Mouse (Mus musculus) MEL (cell line): ENCODE data around the gene Rprd1b. TPM values are rescaled to one million over a fixed set of nuclear protein-coding genes. Genes with fewer than 3 reads are reported as not detected.

Source experiments
- DNase-seq: peaks from one replicate; pipeline ENCODE4 v3.0.0; 2011; ENCODE audit warnings: low read depth, low spot score
- H3K27ac ChIP-seq: 2 replicates; pipeline ENCODE4 v1.5.1; 2012; ENCODE audit warnings: low read depth, mild to moderate bottlenecking, control low read depth, low read length, moderate library complexity; ENCODE audit not compliant: control insufficient read depth
- H3K27me3 ChIP-seq, 2 experiments: fragments of 150-350 bp in 1 of 2; sonication (generic) in 1 of 2; 2 replicates each; pipeline ENCODE4 v1.6.1; 2012; ENCODE audit warnings: low read length in 2 of 2, mild to moderate bottlenecking in 2 of 2, improper control_type of control experiment in 1 of 2, moderate library complexity in 1 of 2; ENCODE audit not compliant: insufficient read depth in 2 of 2, control insufficient read depth in 1 of 2
- H3K36me3 ChIP-seq, 2 experiments: 2 replicates each; pipeline ENCODE4 v1.6.1; 2012 to 2014; ENCODE audit warnings: low read length in 2 of 2, improper control_type of control experiment in 1 of 2, inconsistent platforms in 1 of 2, mild to moderate bottlenecking in 1 of 2; ENCODE audit not compliant: insufficient read depth in 2 of 2, control insufficient read depth in 1 of 2
- H3K4me1 ChIP-seq, 2 experiments: fragments of 150-350 bp in 1 of 2; sonication (generic) in 1 of 2; 2 replicates each; pipeline ENCODE4 v1.6.1; 2012; ENCODE audit warnings: low read length in 2 of 2, improper control_type of control experiment in 1 of 2, mild to moderate bottlenecking in 1 of 2; ENCODE audit not compliant: insufficient read depth in 2 of 2, control insufficient read depth in 1 of 2
- H3K4me3 ChIP-seq, 2 experiments: fragments of 150-350 bp in 1 of 2; sonication (generic) in 1 of 2; 2 replicates each; pipeline ENCODE4 v1.5.1; 2012; ENCODE audit warnings: low read depth in 2 of 2, low read length in 2 of 2, mild to moderate bottlenecking in 2 of 2, moderate library complexity in 2 of 2, control low read depth in 1 of 2, improper control_type of control experiment in 1 of 2; ENCODE audit not compliant: control insufficient read depth in 1 of 2, insufficient read depth in 1 of 2
- H3K79me2 ChIP-seq: 2 replicates; pipeline ENCODE4 v1.6.1; 2012; ENCODE audit warnings: mild to moderate bottlenecking, low read length, moderate library complexity; ENCODE audit not compliant: control insufficient read depth, poor library complexity, insufficient read depth
- H3K9ac ChIP-seq: 2 replicates; pipeline ENCODE4 v1.6.1; 2012; ENCODE audit warnings: low read depth, mild to moderate bottlenecking, control low read depth, low read length, moderate library complexity; ENCODE audit not compliant: control insufficient read depth, poor library complexity, severe bottlenecking
- H3K9me3 ChIP-seq: fragments of 150-350 bp; sonication (generic); replicated peaks from 2 replicates; pipeline ENCODE4 v1.6.1; 2012; ENCODE audit warnings: mild to moderate bottlenecking, low read length, improper control_type of control experiment, moderate library complexity; ENCODE audit not compliant: insufficient read depth
- CHD1 ChIP-seq: IDR thresholded peaks from 2 replicates; pipeline ENCODE4 v1.6.1; 2012; ENCODE audit warnings: low read depth, mild to moderate bottlenecking, inconsistent platforms, low read length, improper control_type of control experiment
- CHD2 ChIP-seq: IDR thresholded peaks from 2 replicates; pipeline ENCODE4 v1.6.1; 2011; ENCODE audit warnings: low read length, improper control_type of control experiment
- ELF1 ChIP-seq: IDR thresholded peaks from 2 replicates; pipeline ENCODE4 v1.6.1; 2014; ENCODE audit warnings: low read depth, mild to moderate bottlenecking, inconsistent platforms, low read length, improper control_type of control experiment, moderate library complexity
- EP300 ChIP-seq, 2 experiments: IDR thresholded peaks; 2 replicates each; pipeline ENCODE4 v1.6.1; 2011; ENCODE audit warnings: improper control_type of control experiment in 2 of 2, low read length in 2 of 2, low read depth in 1 of 2, mild to moderate bottlenecking in 1 of 2
- ETS1 ChIP-seq: IDR thresholded peaks from 2 replicates; pipeline ENCODE4 v1.6.1; 2012; ENCODE audit warnings: low read depth, mild to moderate bottlenecking, inconsistent platforms, low read length, improper control_type of control experiment, moderate library complexity
- GABPA ChIP-seq: IDR thresholded peaks from 2 replicates; pipeline ENCODE4 v1.6.1; 2012; ENCODE audit warnings: low read depth, mild to moderate bottlenecking, inconsistent platforms, low read length, improper control_type of control experiment, moderate library complexity
- JUND ChIP-seq: IDR thresholded peaks from 2 replicates; pipeline ENCODE4 v1.6.1; 2011; ENCODE audit warnings: low read depth, mild to moderate bottlenecking, improper control_type of control experiment, low read length
- KAT2A ChIP-seq: conservative IDR thresholded peaks from 2 replicates; pipeline ENCODE4 v1.6.1; 2012; ENCODE audit warnings: low read depth, low read length, improper control_type of control experiment, inconsistent platforms
- MAFK ChIP-seq: IDR thresholded peaks from 2 replicates; pipeline ENCODE4 v1.6.1; 2011; ENCODE audit warnings: low read depth, mild to moderate bottlenecking, low read length, improper control_type of control experiment, borderline replicate concordance
- MAX ChIP-seq: IDR thresholded peaks from 2 replicates; pipeline ENCODE4 v1.6.1; 2011; ENCODE audit warnings: low read length, improper control_type of control experiment
- MAZ ChIP-seq: IDR thresholded peaks from 2 replicates; pipeline ENCODE4 v1.6.1; 2012; ENCODE audit warnings: low read depth, mild to moderate bottlenecking, inconsistent platforms, low read length, improper control_type of control experiment
- MEF2A ChIP-seq: IDR thresholded peaks from 2 replicates; pipeline ENCODE4 v1.6.1; 2014; ENCODE audit warnings: low read depth, mild to moderate bottlenecking, inconsistent platforms, low read length, improper control_type of control experiment; ENCODE audit not compliant: poor library complexity, insufficient replicate concordance, severe bottlenecking; ENCODE audit errors: extremely low read depth
- MXI1 ChIP-seq: IDR thresholded peaks from 2 replicates; pipeline ENCODE4 v1.6.1; 2011; ENCODE audit warnings: mild to moderate bottlenecking, low read depth, low read length, improper control_type of control experiment
- MYB ChIP-seq: IDR thresholded peaks from 2 replicates; pipeline ENCODE4 v1.6.1; 2011; ENCODE audit warnings: mild to moderate bottlenecking, low read depth, low read length, improper control_type of control experiment
- MYC ChIP-seq: IDR thresholded peaks from 2 replicates; pipeline ENCODE4 v1.6.1; 2011; ENCODE audit warnings: low read depth, mild to moderate bottlenecking, low read length, improper control_type of control experiment, moderate library complexity
- POLR2A ChIP-seq, 2 experiments: IDR thresholded peaks; 2 replicates each; pipeline ENCODE4 v1.6.1; 2011 to 2012; ENCODE audit warnings: low read length in 2 of 2, mild to moderate bottlenecking in 2 of 2, control low read depth in 1 of 2, improper control_type of control experiment in 1 of 2, low read depth in 1 of 2, moderate library complexity in 1 of 2; ENCODE audit not compliant: control insufficient read depth in 1 of 2, insufficient read depth in 1 of 2, poor library complexity in 1 of 2
- POLR2AphosphoS2 ChIP-seq: IDR thresholded peaks from 2 replicates; pipeline ENCODE4 v1.6.1; 2011; ENCODE audit warnings: low read length, improper control_type of control experiment
- RAD21 ChIP-seq: IDR thresholded peaks from 2 replicates; pipeline ENCODE4 v1.6.1; 2011; ENCODE audit warnings: mild to moderate bottlenecking, low read depth, low read length, improper control_type of control experiment
- RCOR1 ChIP-seq: IDR thresholded peaks from 2 replicates; pipeline ENCODE4 v1.6.1; 2012; ENCODE audit warnings: low read depth, mild to moderate bottlenecking, inconsistent platforms, low read length, improper control_type of control experiment
- SIN3A ChIP-seq: IDR thresholded peaks from 2 replicates; pipeline ENCODE4 v1.6.1; 2012; ENCODE audit warnings: low read length, improper control_type of control experiment, inconsistent platforms
- TCF12 ChIP-seq: IDR thresholded peaks from 2 replicates; pipeline ENCODE4 v1.6.1; 2014; ENCODE audit warnings: low read depth, mild to moderate bottlenecking, inconsistent platforms, low read length, improper control_type of control experiment, moderate library complexity
- USF1 ChIP-seq: IDR thresholded peaks from 2 replicates; pipeline ENCODE4 v1.6.1; 2014; ENCODE audit warnings: low read depth, mild to moderate bottlenecking, inconsistent platforms, low read length, improper control_type of control experiment, moderate library complexity
- ZC3H11A ChIP-seq: IDR thresholded peaks from 2 replicates; pipeline ENCODE4 v1.6.1; 2012; ENCODE audit warnings: low read depth, mild to moderate bottlenecking, inconsistent platforms, low read length, improper control_type of control experiment
- ZKSCAN1 ChIP-seq: IDR thresholded peaks from 2 replicates; pipeline ENCODE4 v1.6.1; 2012; ENCODE audit warnings: low read depth, mild to moderate bottlenecking, inconsistent platforms, low read length, improper control_type of control experiment, moderate library complexity
- polyA plus RNA-seq, 2 experiments: library from polyadenylated mRNA; stranded (reverse) in 1 of 2; unstranded in 1 of 2; fragments of >175 nt in 1 of 2; fragments of >200 nt in 1 of 2; gene quantifications; 2 replicates each; pipeline versions ENCODE4 v1.2.1 to v1.2.4; 2012; ENCODE audit warnings: low replicate concordance in 2 of 2, low read depth in 1 of 2; ENCODE audit not compliant: insufficient read length in 2 of 2, insufficient read depth in 1 of 2, missing spikeins in 1 of 2
- total RNA-seq: library from RNA; depleted of rRNA; stranded (reverse); fragments of 300-350 nt; gene quantifications from 2 replicates; pipeline ENCODE4 v1.2.3, GENCODE M21; 2012

The Rprd1b gene
- total and polyA plus RNA-seq, 3 experiments: 14.2 to 35.1 TPM; not detected in 1

GRCm38 (mm10) chr2:158165776-158166175, 137.5 kb downstream of the Rprd1b start:
- no peak overlapping the region for H3K4me3 ChIP-seq
- H3K9me3 ChIP-seq: no peaks in the 10 kb centered on the region
- no peak for TF ChIP-seq MAFK
- no peak for TF ChIP-seq MYB
- TF ChIP-seq CHD1: no peak
- no peak for TF ChIP-seq RAD21
- no peak for TF ChIP-seq ETS1
- TF ChIP-seq JUND: no peak
- no peak for TF ChIP-seq GABPA
- TF ChIP-seq MYC: no peak
- no peak for TF ChIP-seq SIN3A
- TF ChIP-seq MEF2A: no peak
- TF ChIP-seq ZKSCAN1: no peak
- TF ChIP-seq POLR2AphosphoS2: no peak
- no peak for TF ChIP-seq MAZ
- TF ChIP-seq MXI1: no peak
- no peak for TF ChIP-seq ELF1
- TF ChIP-seq CHD2: no peak
- TF ChIP-seq EP300 (IDR thresholded peaks at IDR 0.05; ENCODE audit: low read depth in 1 of 2, low read length in 2 of 2): no peak
- no peak for TF ChIP-seq USF1
- no peak for TF ChIP-seq ZC3H11A
- H3K27me3 ChIP-seq: no peaks in the 10 kb centered on the region
- DNase-seq: no peak
- H3K4me1 ChIP-seq: peaks cover 0 to 9% of the 10 kb centered on the region in 2 experiments; a peak in 2 of 4 replicates
- no peak overlapping the region for H3K9ac ChIP-seq
- no peak overlapping the region for H3K27ac ChIP-seq
- no peaks in the 10 kb centered on the region for H3K79me2 ChIP-seq
- H3K36me3 ChIP-seq: peaks cover 0 to 3% of the 10 kb centered on the region in 2 experiments; a peak in 1 of 4 replicates

GRCm38 (mm10) chr2:158166628-158167027, 138.3 kb downstream of the Rprd1b start:
- H3K79me2 ChIP-seq: no peaks in the 10 kb centered on the region
- no peak overlapping the region for H3K27ac ChIP-seq
- peaks cover 0 to 9% of the 10 kb centered on the region in 2 experiments; a peak in 2 of 4 replicates for H3K4me1 ChIP-seq
- H3K9me3 ChIP-seq: no peaks in the 10 kb centered on the region
- no peaks in the 10 kb centered on the region for H3K27me3 ChIP-seq
- DNase-seq: peak; percentile 37
- H3K4me3 ChIP-seq: peak overlapping the region in 1 of 2 experiments; percentile 2; a peak in 2 of 4 replicates
- peaks cover 0 to 3% of the 10 kb centered on the region in 2 experiments; a peak in 1 of 4 replicates for H3K36me3 ChIP-seq
- no peak overlapping the region for H3K9ac ChIP-seq
- TF ChIP-seq RCOR1 (no peak), GABPA (no peak), POLR2A (IDR thresholded peaks at IDR 0.05; ENCODE audit: control insufficient read depth in 1 of 2, insufficient read depth in 1 of 2, low read depth in 1 of 2, low read length in 2 of 2, poor library complexity in 1 of 2) (no peak), ETS1 (no peak), KAT2A (no peak), MAX (no peak), EP300 (IDR thresholded peaks at IDR 0.05; ENCODE audit: low read depth in 1 of 2, low read length in 2 of 2) (no peak), TCF12 (no peak), RAD21 (no peak)
